ENCODE assay signal across 16 mouse cellular contexts in genomic region chr1:190347610-190348009, GRCm38 (mm10).
"Had no signal": no experiment of that assay in that cellular context is flagged by ENCODE, and none has a peak within 500 bp of the region (broad histone marks: within the 10 kb centered on the region; RNA-seq: fewer than 3 reads in every experiment).

No protein-coding gene starts in this region.

- H3K27me3 ChIP-seq: intestine, embryonic 15.5 days; liver, embryonic 13.5 days; midbrain, embryonic 13.5 days had no signal

- H3K27ac ChIP-seq: intestine, embryonic 15.5 days; layer of hippocampus, adult 2 months; liver, embryonic 13.5 days; midbrain, embryonic 13.5 days had no signal

- DNase-seq: kidney, adult 11 months; kidney, adult 8-10 months; kidney, postnatal 25 days; layer of hippocampus, adult 9-11 months; left cerebral cortex, postnatal 4 days; liver, embryonic 13.5 days; lung, adult 2 months; lung, postnatal 14 days; lung, postnatal 4 days; thymus, adult 18-20 months; thymus, postnatal 14 days; thymus, postnatal 4 days had no signal

- H3K9me3 ChIP-seq: intestine, embryonic 15.5 days; liver, embryonic 13.5 days; midbrain, embryonic 13.5 days had no signal

- H3K4me3 ChIP-seq: intestine, embryonic 15.5 days; layer of hippocampus, adult 2 months; liver, embryonic 13.5 days; midbrain, embryonic 13.5 days had no signal

- H3K36me3 ChIP-seq: intestine, embryonic 15.5 days; liver, embryonic 13.5 days; midbrain, embryonic 13.5 days had no signal

- H3K4me2 ChIP-seq: intestine, embryonic 15.5 days; liver, embryonic 13.5 days; midbrain, embryonic 13.5 days had no signal

- H3K4me1 ChIP-seq: intestine, embryonic 15.5 days; liver, embryonic 13.5 days had no signal

- ATAC-seq: intestine, embryonic 15.5 days; midbrain, embryonic 13.5 days; midbrain, embryonic 16.5 days had no signal

- H3K9ac ChIP-seq: intestine, embryonic 15.5 days; liver, embryonic 13.5 days; midbrain, embryonic 13.5 days had no signal
